Mouse (Mus musculus) embryo, embryonic 9.5 days (tissue): ENCODE data around the gene Psmb1.
"Not testable (repeated sequence)": the region's sequence is repeated elsewhere in the genome, so short reads cannot be mapped to it uniquely, and the experiment has no call there.

Experiments
- DNase-seq: peaks from one replicate; pipeline ENCODE4 v3.0.0-alpha.2; 2017; ENCODE audit errors: extremely low spot score

Gene Psmb1

GRCm38 (mm10) chr17:15499656-15500394 is at the start of gene Psmb1, which contains the start of gene Tbp:
Gene Psmb1 (minus strand): TSS chr17:15499751.
Gene Tbp (plus strand): TSS chr17:15499888.
- peak; percentile 97 for DNase-seq

- no peak for DNase-seq
Measured at GRCm38 (mm10) chr17:15546440-15546839, 46.9 kb upstream of the Psmb1 start.

GRCm38 (mm10) chr17:15543868-15544267 is 44.3 kb upstream of the Psmb1 start:
- not testable (repeated sequence) for DNase-seq

- DNase-seq, result no peak
Measured at GRCm38 (mm10) chr17:15540309-15540708, 40.8 kb upstream of the Psmb1 start.

GRCm38 (mm10) chr17:15536457-15536904 is 36.9 kb upstream of the Psmb1 start:
- DNase-seq, result peak; percentile 66

GRCm38 (mm10) chr17:15535943-15536342 is 36.4 kb upstream of the Psmb1 start:
- DNase-seq, result peak; percentile 8

GRCm38 (mm10) chr17:15535162-15535800 is 35.7 kb upstream of the Psmb1 start:
- DNase-seq, result no peak

GRCm38 (mm10) chr17:15530141-15530540 is 30.6 kb upstream of the Psmb1 start:
- peak; percentile 14 for DNase-seq

- DNase-seq, result no peak
Measured at GRCm38 (mm10) chr17:15528887-15529286, 29.3 kb upstream of the Psmb1 start.

GRCm38 (mm10) chr17:15527811-15528136 is 28.2 kb upstream of the Psmb1 start:
- DNase-seq, result no peak

GRCm38 (mm10) chr17:15526986-15527810 is 27.6 kb upstream of the Psmb1 start, which contains the start of gene Pdcd2:
Gene Pdcd2 (minus strand): TSS chr17:15527301.
- DNase-seq, result peak; percentile 95

GRCm38 (mm10) chr17:15526304-15526703 is 26.8 kb upstream of the Psmb1 start:
- DNase-seq, result peak; percentile 8

- no peak for DNase-seq
Measured at GRCm38 (mm10) chr17:15518766-15519165, 19.2 kb upstream of the Psmb1 start.

- DNase-seq, result no peak
Measured at GRCm38 (mm10) chr17:15518186-15518585, 18.6 kb upstream of the Psmb1 start.

- DNase-seq, result no peak
Measured at GRCm38 (mm10) chr17:15517776-15518175, 18.2 kb upstream of the Psmb1 start.

GRCm38 (mm10) chr17:15510694-15511093 is 11.1 kb upstream of the Psmb1 start:
- DNase-seq, result no peak

GRCm38 (mm10) chr17:15498753-15499113 is 818 bp downstream of the Psmb1 start:
- no peak for DNase-seq

- DNase-seq, result peak; percentile 91
Measured at GRCm38 (mm10) chr17:15497882-15498752, 1.4 kb downstream of the Psmb1 start.

GRCm38 (mm10) chr17:15490542-15490941 is 9.0 kb downstream of the Psmb1 start:
- no peak for DNase-seq

- DNase-seq, result no peak
Measured at GRCm38 (mm10) chr17:15472671-15473070, 26.9 kb downstream of the Psmb1 start.

- DNase-seq, result peak; percentile 76
Measured at GRCm38 (mm10) chr17:15467669-15468068, 31.9 kb downstream of the Psmb1 start.
